ENCODE assay signal across 14 mouse cellular contexts in the genomic region with DNA sequence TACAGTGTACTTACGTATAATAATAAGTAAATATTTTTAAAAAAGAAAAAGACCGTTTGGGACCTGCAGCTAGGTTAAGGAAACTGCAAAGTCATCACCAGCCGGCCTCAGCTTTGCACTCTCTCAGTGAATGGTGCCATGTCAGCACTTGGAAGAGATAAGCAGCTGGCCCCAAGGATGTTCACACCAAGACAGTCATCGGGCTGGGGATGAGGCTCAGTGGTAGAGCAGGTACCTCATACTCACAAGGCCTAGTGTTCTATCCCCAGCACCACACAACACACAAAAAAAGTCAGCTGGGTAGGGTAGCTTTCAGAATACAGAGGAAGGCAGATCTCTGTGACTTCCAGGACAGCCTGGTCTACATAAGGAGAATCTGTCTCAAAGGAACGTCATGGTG. TPM values are rescaled to one million over a fixed set of nuclear protein-coding genes. Genes with fewer than 3 reads are reported as not detected.
A peak's percentile ranks its signal among the peaks of the same experiment; 100 is the strongest.
DNase-seq lines count a peak whose midpoint lies in the region; ATAC-seq lines count a peak whose summit lies in the region.
"Had no signal": no experiment of that assay in that cellular context is flagged by ENCODE, and none has a peak within 500 bp of the region (broad histone marks: within the 10 kb centered on the region; RNA-seq: fewer than 3 reads in every experiment).

No protein-coding gene starts in this region.

- H3K4me2 ChIP-seq in heart, embryonic 12.5 days = peak overlapping the region; percentile 87; the same call in 1 of the 2 replicates
- H3K4me2 ChIP-seq in neural tube, embryonic 13.5 days = peak overlapping the region; percentile 96; the same call in 1 of the 2 replicates

- peaks cover 26% of the 10 kb centered on the region for H3K4me1 ChIP-seq in heart, embryonic 12.5 days (replicated peaks)
- peaks cover 29% of the 10 kb centered on the region for H3K4me1 ChIP-seq in neural tube, embryonic 13.5 days (replicated peaks)

- intact Hi-C loops in heart, postnatal 25 days (cut with DNase I) = loop anchor here (5.0 kb wide), 1 partner anchor 67 kb away; the partner anchor contains the start of gene Rpl11

- H3K9me3 ChIP-seq in heart, embryonic 12.5 days (replicated peaks) = no peaks in the 10 kb centered on the region
- H3K9me3 ChIP-seq in neural tube, embryonic 13.5 days = no peaks in the 10 kb centered on the region
- H3K9me3 ChIP-seq: forebrain, embryonic 12.5 days; hindbrain, embryonic 15.5 days had no signal

- H3K27ac ChIP-seq in heart, embryonic 12.5 days (ENCODE audit: poor library complexity, severe bottlenecking) = no peak overlapping the region; the same call in 1 of the 2 replicates
- no peak overlapping the region for H3K27ac ChIP-seq in neural tube, embryonic 13.5 days (replicated peaks)
- H3K27ac ChIP-seq: forebrain, embryonic 12.5 days; hindbrain, embryonic 15.5 days had no signal

- H3K4me3 ChIP-seq in heart, embryonic 12.5 days = peak overlapping the region; percentile 87; the same call in 1 of the 2 replicates
- no peak overlapping the region for H3K4me3 ChIP-seq in neural tube, embryonic 13.5 days

- H3K27me3 ChIP-seq in heart, embryonic 12.5 days (replicated peaks) = no peaks in the 10 kb centered on the region
- H3K27me3 ChIP-seq in neural tube, embryonic 13.5 days = no peaks in the 10 kb centered on the region
- H3K27me3 ChIP-seq: forebrain, embryonic 12.5 days; hindbrain, embryonic 15.5 days had no signal

- H3K36me3 ChIP-seq in heart, embryonic 12.5 days = peaks cover 43% of the 10 kb centered on the region
- H3K36me3 ChIP-seq in neural tube, embryonic 13.5 days = peaks cover 39% of the 10 kb centered on the region

- no peak for DNase-seq in heart, postnatal 25 days (ENCODE audit: low spot score)
- DNase-seq in neural tube, embryonic 10.5 days (ENCODE audit: extremely low spot score, low spot score) = no peak
- peak; percentile 58 to 82 for DNase-seq in spleen, postnatal 10 days (ENCODE audit: low spot score in 2 of 2)
- DNase-seq in layer of hippocampus, adult 9-11 months = no peak
- DNase-seq in right cerebral cortex, postnatal 14 days = no peak
- DNase-seq: B cell, adult 2 months; cerebellum, postnatal 14 days; kidney, postnatal 25 days; left cerebral cortex, postnatal 4 days had no signal

- 82% methylated on average over 5 of the region's 5 CpGs for WGBS in heart, embryonic 12.5 days
- 93% methylated on average over 5 of the region's 5 CpGs for WGBS in neural tube, embryonic 13.5 days

- peak; percentile 85 for ATAC-seq in heart, embryonic 12.5 days (ENCODE audit: insufficient number of reproducible peaks, low FRiP score)
- no peak for ATAC-seq in neural tube, embryonic 13.5 days (ENCODE audit: low read depth)
- ATAC-seq in erythroid progenitor cell, adult 5-6 weeks (replicated peaks; ENCODE audit: low FRiP score, poor library complexity, severe bottlenecking) = peak; percentile 87

- H3K9ac ChIP-seq in heart, embryonic 12.5 days = no peak overlapping the region
- no peak overlapping the region for H3K9ac ChIP-seq in neural tube, embryonic 13.5 days
- H3K9ac ChIP-seq: hindbrain, embryonic 15.5 days had no signal

RNA-seq across cellular contexts. Expression of gene Pithd1, which starts 1.9 kb away (rescaled TPM):
- polyA plus RNA-seq in heart, embryonic 12.5 days (2016; fragmentation: Nextera tagmentation; extraction: Ambion mirVana) = 47.2 and 49.1 TPM in 2 replicates
- 10 to 100 TPM; 16.0 to 18.0 TPM for total RNA-seq in heart, postnatal 25 days (2021)
- 59.0 and 65.1 TPM in 2 replicates for polyA plus RNA-seq in neural tube, embryonic 13.5 days (2015; fragmentation: Nextera tagmentation; extraction: Ambion mirVana)
- 85.8 and 92.6 TPM in 2 replicates for total RNA-seq in erythroid progenitor cell, adult 5-6 weeks (2015; ENCODE audit: low replicate concordance)
- 78.3 and 100 TPM in 2 replicates for total RNA-seq in erythroid progenitor cell, adult 5-6 weeks (2017; ENCODE audit: low replicate concordance)

RNA-seq across cellular contexts. Expression of gene Lypla2, which starts 12.8 kb away (rescaled TPM):
- 73.0 and 77.4 TPM in 2 replicates for polyA plus RNA-seq in heart, embryonic 12.5 days (2016; fragmentation: Nextera tagmentation; extraction: Ambion mirVana)
- 10 to 100 TPM; 34.6 to 37.6 TPM for total RNA-seq in heart, postnatal 25 days (2021)
- polyA plus RNA-seq in neural tube, embryonic 13.5 days (2015; fragmentation: Nextera tagmentation; extraction: Ambion mirVana) = 187 and 199 TPM in 2 replicates
- total RNA-seq in erythroid progenitor cell, adult 5-6 weeks (2015; ENCODE audit: low replicate concordance) = 16.3 and 18.7 TPM in 2 replicates
- 6.3 and 12.9 TPM in 2 replicates for total RNA-seq in erythroid progenitor cell, adult 5-6 weeks (2017; ENCODE audit: low replicate concordance)

RNA-seq across cellular contexts. Expression of gene Gale, which starts 21.7 kb away (rescaled TPM):
- polyA plus RNA-seq in heart, embryonic 12.5 days (2016; fragmentation: Nextera tagmentation; extraction: Ambion mirVana) = 27.6 and 28.8 TPM in 2 replicates
- total RNA-seq in heart, postnatal 25 days (2021) = 1 to 10 TPM; 1.8 to 2.5 TPM
- 39.0 and 42.5 TPM in 2 replicates for polyA plus RNA-seq in neural tube, embryonic 13.5 days (2015; fragmentation: Nextera tagmentation; extraction: Ambion mirVana)
- total RNA-seq in erythroid progenitor cell, adult 5-6 weeks (2015; ENCODE audit: low replicate concordance) = 1.4 and 6.3 TPM in 2 replicates
- total RNA-seq in erythroid progenitor cell, adult 5-6 weeks (2017; ENCODE audit: low replicate concordance) = 3.6 and 12.2 TPM in 2 replicates

RNA-seq across cellular contexts. Expression of gene Eloa, which starts 36.4 kb away (rescaled TPM):
- 35.3 and 36.8 TPM in 2 replicates for polyA plus RNA-seq in heart, embryonic 12.5 days (2016; fragmentation: Nextera tagmentation; extraction: Ambion mirVana)
- total RNA-seq in heart, postnatal 25 days (2021) = 10 to 100 TPM; 32.8 to 34.4 TPM
- polyA plus RNA-seq in neural tube, embryonic 13.5 days (2015; fragmentation: Nextera tagmentation; extraction: Ambion mirVana) = 26.4 and 29.2 TPM in 2 replicates
- total RNA-seq in erythroid progenitor cell, adult 5-6 weeks (2015; ENCODE audit: low replicate concordance) = 54.8 and 64.1 TPM in 2 replicates
- total RNA-seq in erythroid progenitor cell, adult 5-6 weeks (2017; ENCODE audit: low replicate concordance) = 60.8 and 64.2 TPM in 2 replicates

RNA-seq across cellular contexts. Expression of gene Hmgcl, which starts 38.9 kb away (rescaled TPM):
- 70.4 and 74.5 TPM in 2 replicates for polyA plus RNA-seq in heart, embryonic 12.5 days (2016; fragmentation: Nextera tagmentation; extraction: Ambion mirVana)
- total RNA-seq in heart, postnatal 25 days (2021) = 10 to 100 TPM; 71.5 to 74.8 TPM
- polyA plus RNA-seq in neural tube, embryonic 13.5 days (2015; fragmentation: Nextera tagmentation; extraction: Ambion mirVana) = 58.2 and 59.6 TPM in 2 replicates
- 24.3 and 25.2 TPM in 2 replicates for total RNA-seq in erythroid progenitor cell, adult 5-6 weeks (2015; ENCODE audit: low replicate concordance)
- total RNA-seq in erythroid progenitor cell, adult 5-6 weeks (2017; ENCODE audit: low replicate concordance) = 19.6 and 30.0 TPM in 2 replicates

Comparison
In these comparisons a context has a peak if more than half of its experiments do, and no peak if none do; other contexts are left out.
1. DNase-seq: peak in spleen, postnatal 10 days (2 of 2); none in heart, postnatal 25 days (single experiment), neural tube, embryonic 10.5 days (single experiment), layer of hippocampus, adult 9-11 months (single experiment) and right cerebral cortex, postnatal 14 days (single experiment).
2. RNA of gene Pithd1, which starts 1.9 kb away (total RNA-seq): 78.3 to 100 TPM in erythroid progenitor cell, adult 5-6 weeks; 16.0 to 18.0 TPM in heart, postnatal 25 days; every median in the first group is over 4 times any median in the second.